Mouse (Mus musculus) ZHBTc4 (cell line): ENCODE measurements around the gene Slu7.

Experiments used
- DNase-seq: peaks from one replicate; pipeline ENCODE4 v3.0.0-alpha.2; 2011; ENCODE audit warnings: low read depth, low spot score

Gene Slu7

GRCm38 (mm10) chr11:43433254-43434023 lies at the start of gene Slu7:
Gene Slu7 (plus strand): TSS chr11:43433744.
- DNase-seq: peak; percentile 84

DNA sequence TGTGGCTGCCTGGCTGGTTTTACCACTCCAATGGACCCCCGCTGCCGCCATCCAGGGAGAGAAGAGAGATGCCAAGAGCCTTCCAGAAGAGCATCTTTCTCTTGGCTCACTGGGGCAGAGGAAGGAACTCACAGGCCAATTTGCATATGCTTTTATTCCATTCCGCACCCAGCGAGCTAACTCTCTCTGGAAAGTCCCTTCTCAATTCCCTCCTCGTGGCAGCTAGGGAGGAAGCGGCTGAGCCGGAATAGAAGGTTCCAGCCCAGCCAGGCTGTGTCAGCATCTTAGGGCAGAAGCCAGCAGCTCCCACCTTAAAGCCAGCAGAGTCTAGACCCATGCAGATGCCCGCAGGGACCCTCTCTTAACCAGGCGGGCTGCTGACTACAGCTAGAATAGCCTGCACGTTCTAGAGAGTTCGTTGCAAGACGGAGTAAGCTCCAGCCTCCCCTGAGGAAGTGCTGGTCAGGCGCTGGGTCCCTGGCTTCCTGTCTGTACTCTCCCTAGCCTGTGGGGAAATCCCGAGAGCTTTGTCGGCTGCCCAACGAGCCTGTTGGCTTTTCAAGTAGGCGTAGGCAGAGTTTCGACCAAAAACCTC lies 48.4 kb upstream of the Slu7 start:
- DNase-seq: peak; percentile 73

DNA sequence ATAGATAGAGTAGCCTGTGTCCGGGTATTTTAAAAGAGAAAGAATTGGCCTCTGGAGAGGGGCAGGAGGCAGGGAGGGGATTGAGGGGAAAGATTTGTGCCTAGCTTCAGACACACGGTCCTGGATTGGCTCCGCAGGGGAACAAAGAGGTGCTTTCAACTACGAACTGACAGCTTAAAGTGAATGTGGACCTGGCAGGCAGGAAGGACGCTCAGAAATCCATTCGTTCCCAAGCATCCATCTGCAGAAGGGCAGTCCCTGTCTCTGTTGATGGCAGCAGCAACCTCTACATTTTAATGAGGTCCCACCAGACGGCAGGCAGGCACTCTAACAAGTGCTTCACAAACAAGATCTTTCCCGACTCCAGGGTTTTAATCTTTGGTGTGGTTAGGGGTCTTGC lies 47.8 kb upstream of the Slu7 start:
- no peak for DNase-seq

GRCm38 (mm10) chr11:43387004-43387880 lies 46.3 kb upstream of the Slu7 start:
- no peak for DNase-seq

- no peak for DNase-seq
Measured at GRCm38 (mm10) chr11:43388122-43389097, 45.1 kb upstream of the Slu7 start.

- DNase-seq: no peak
Measured at GRCm38 (mm10) chr11:43389118-43389517, 44.4 kb upstream of the Slu7 start.

- DNase-seq: no peak
Measured at GRCm38 (mm10) chr11:43392757-43393156, 40.8 kb upstream of the Slu7 start.

GRCm38 (mm10) chr11:43393325-43393724 lies 40.2 kb upstream of the Slu7 start:
- DNase-seq: no peak

DNA sequence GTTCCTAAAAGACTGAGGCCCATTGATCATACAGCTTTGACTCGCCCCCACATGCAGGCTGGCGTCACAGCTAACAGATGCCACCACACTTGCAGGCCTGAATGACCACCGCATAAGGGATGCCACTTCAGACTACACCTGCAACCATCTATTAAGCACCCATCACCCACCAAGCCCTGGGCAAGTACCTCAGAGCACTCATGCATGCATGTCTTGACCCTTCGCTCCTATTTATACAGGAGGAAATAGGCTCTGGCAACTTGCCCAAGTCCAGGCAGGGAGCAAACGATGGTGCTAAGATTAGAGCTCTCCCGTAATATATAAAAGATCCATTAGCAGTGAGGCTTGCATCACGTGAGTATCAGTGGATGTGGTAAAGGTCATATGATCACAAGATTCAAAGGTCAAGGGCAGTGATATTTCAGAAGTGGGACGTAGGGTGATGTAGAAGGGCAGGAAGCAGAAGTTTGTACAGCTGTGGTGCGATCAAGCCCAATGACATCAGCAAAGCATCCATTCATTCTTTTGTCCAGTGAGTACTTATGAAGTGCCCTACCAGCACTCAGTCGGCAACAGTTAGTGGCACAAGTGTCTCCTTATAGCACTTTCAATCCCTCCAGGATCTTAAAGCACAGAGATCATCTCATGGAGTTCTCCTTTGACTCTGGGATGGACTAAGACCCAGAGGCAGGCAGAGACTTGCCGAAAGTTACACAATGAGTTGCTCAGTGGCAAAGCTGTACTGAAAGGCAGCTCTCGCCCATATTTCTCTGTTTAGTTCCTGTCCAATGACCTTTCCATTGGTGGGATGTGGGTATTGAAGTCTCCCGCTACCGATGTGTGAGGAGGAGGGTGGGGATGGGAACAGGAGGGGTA lies 38.2 kb upstream of the Slu7 start:
- no peak for DNase-seq

DNA sequence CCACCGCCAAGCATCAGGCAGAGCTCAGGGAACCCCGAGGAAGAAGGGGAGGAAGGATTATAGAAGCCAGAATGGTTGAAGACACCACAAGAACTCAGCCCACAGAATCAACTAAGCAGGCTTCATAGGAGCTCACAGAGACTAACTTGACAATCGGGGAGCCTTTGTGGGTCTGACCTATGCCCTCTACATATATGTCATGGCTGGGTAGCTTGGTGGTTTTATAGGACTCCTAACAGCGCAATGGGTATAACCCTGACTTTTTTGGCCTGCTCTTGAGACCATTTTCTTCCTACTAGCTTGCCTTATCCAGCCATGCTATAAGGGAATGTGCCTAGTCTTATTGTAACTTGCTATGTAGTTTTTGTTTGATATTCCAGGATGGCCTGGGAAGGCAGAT lies 37.3 kb upstream of the Slu7 start:
- no peak for DNase-seq

- DNase-seq: no peak
Measured at GRCm38 (mm10) chr11:43396672-43397071, 36.9 kb upstream of the Slu7 start.

DNA sequence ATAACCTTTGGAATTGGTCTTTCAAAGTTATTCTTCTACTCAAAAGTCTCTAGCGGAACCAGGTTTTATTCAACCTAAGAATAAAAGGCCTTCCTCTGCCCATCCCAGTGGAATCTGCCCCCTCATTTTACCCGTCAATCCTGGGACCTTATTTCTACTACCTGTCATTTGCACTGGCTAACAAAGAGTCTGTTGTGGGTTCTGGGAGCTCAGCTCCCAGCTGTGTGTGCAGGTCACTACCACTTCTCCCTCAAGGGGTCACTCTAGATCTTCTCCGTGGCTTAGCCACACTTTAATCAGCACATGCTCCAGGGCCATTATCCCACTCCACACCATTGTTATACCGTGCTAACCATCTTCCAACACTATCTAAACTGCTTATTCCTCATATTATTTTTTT lies 34.2 kb upstream of the Slu7 start:
- no peak for DNase-seq

DNA sequence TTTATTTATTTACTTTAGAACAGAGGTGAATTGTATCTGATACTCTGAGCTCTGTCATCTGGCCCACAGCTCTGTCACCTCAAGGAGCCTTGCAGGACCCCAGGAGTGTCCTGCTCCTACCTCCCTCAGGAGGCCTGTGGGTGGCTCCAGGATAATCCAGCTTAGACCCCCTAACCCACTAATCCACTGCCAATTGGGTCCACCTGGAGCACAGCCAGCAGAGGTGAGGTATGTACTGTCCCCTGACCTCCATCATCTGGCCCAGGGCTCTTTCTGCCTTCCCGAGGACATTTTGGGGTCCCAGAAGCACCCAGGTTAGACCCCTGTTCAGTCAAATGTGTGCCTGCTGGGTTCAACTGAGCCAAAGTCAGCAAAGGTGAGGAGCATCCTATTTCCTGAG lies 33.4 kb upstream of the Slu7 start:
- no peak for DNase-seq

DNA sequence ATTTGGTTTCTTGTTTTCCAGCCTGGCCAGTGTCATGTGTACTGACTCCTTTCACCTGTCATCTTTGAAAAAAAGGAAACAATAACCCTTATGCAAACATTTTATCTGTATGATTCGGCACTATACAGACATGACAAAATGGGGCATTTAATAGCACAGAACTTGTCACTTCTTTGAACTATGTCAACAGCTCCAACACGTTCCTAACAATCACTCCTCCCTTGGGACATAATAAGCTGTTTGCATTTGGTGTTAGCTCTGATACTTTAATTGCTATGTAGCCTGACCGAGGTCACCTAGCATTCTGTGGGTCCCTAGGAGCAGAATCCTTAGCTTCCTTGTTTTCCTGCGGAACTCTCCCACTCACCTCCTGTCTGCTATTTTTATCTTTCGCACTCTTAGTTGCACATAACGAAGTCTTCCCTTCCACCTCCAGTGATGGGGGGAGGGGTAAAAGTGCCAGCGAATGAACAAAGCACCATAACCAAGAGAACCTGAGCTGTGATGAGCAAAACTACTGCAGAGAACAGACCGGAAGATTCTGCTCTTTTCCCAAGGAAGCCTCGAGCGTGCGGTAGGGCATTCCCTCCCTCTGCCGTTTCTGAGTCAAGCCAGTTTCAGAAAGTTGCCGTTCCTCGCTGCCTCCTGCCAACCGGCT lies 29.3 kb upstream of the Slu7 start:
- no peak for DNase-seq

- DNase-seq: no peak
Measured at GRCm38 (mm10) chr11:43408888-43409287, 24.7 kb upstream of the Slu7 start.

- no peak for DNase-seq
Measured at GRCm38 (mm10) chr11:43410291-43410690, 23.3 kb upstream of the Slu7 start.

- DNase-seq: peak; percentile 77
Measured at GRCm38 (mm10) chr11:43411413-43411812, 22.1 kb upstream of the Slu7 start.

DNA sequence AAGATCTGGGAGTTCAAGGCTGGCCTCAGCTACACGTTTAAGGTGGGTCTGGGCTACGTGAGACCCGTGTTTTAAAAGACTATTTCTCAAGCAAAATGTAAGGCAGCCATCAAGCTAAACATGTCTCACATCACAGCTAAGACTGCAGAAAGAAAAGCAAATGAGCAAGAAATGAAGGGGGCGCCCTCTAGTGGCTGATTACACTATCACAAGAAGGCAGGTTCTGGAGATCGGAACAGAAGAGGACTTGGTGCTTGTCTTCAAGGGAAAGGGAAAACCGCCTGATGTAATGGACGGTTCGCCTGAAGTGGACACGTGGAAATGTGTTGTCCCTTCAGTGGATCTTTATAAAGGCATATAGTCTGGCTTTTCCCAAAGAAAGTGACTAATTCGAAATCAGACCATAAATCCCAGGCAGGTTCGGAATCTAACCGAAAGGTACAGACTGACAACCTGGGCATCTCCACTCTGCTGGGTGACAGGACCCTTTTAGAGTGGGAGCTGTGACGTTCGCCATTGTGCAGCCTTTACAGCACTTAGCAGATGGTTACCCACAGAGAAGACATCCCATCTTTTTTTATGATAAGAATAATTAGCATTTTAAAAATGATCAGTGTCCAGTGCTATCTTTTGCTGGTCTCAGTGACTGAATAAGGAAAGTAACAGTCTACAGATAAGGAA lies 20.6 kb upstream of the Slu7 start:
- peak; percentile 82 for DNase-seq

GRCm38 (mm10) chr11:43417201-43417600 lies 16.3 kb upstream of the Slu7 start:
- DNase-seq: no peak
